In the genomic region with DNA sequence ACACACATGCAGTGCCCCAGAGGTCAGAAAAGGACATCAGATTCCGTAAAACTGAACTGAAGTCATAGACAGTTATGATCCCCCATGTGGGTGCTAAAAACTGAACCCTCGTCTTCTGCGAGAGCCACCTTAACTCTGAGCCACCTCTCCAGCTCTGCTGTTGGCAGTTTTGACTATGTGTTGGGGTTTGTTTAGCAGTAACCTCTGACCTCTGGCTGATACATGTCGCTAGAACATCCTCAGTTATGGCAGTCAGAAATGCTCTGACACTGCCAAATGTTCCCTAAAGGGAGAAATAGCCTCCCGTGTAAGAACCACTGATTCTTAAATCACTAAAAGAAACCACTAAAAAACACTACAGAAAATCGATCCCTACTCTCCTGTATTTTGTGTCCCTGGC, we compare ENCODE assay signal across 22 mouse cellular contexts. TPM values are rescaled to one million over a fixed set of nuclear protein-coding genes. Genes with fewer than 3 reads are reported as not detected.
"Had no signal": no experiment of that assay in that cellular context is flagged by ENCODE, and none has a peak within 500 bp of the region (broad histone marks: within the 10 kb centered on the region; RNA-seq: fewer than 3 reads in every experiment).

No protein-coding gene starts in this region.

- H3K27ac ChIP-seq: limb, embryonic 15.5 days; liver, embryonic 12.5 days; liver, embryonic 14.5 days; lung, embryonic 15.5 days; midbrain, embryonic 10.5 days; midbrain, embryonic 12.5 days; neural tube, embryonic 13.5 days; neural tube, embryonic 15.5 days had no signal

- H3K4me2 ChIP-seq: limb, embryonic 15.5 days; liver, embryonic 12.5 days; lung, embryonic 15.5 days; midbrain, embryonic 12.5 days; neural tube, embryonic 13.5 days; neural tube, embryonic 15.5 days had no signal

- ATAC-seq: liver, embryonic 12.5 days; midbrain, embryonic 16.5 days had no signal

- H3K27me3 ChIP-seq: limb, embryonic 15.5 days; liver, embryonic 12.5 days; lung, embryonic 15.5 days; midbrain, embryonic 12.5 days; neural tube, embryonic 13.5 days; neural tube, embryonic 15.5 days had no signal

- DNase-seq: midbrain, embryonic 14.5 days; retina, postnatal 1 day; right cerebral cortex, adult 18-20 months; right cerebral cortex, postnatal 25 days; right cerebral cortex, postnatal 4 days; spleen, adult 18-20 months; thymus, adult 18-20 months; thymus, postnatal 14 days; thymus, postnatal 36 days had no signal

- H3K36me3 ChIP-seq: limb, embryonic 15.5 days; liver, embryonic 12.5 days; lung, embryonic 15.5 days; midbrain, embryonic 10.5 days; midbrain, embryonic 12.5 days; neural tube, embryonic 13.5 days; neural tube, embryonic 15.5 days had no signal

- H3K4me1 ChIP-seq: limb, embryonic 15.5 days; liver, embryonic 12.5 days; lung, embryonic 15.5 days; midbrain, embryonic 10.5 days; midbrain, embryonic 12.5 days; neural tube, embryonic 13.5 days; neural tube, embryonic 15.5 days had no signal

- H3K4me3 ChIP-seq: limb, embryonic 15.5 days; liver, embryonic 12.5 days; lung, embryonic 15.5 days; midbrain, embryonic 10.5 days; midbrain, embryonic 12.5 days; myocyte; neural tube, embryonic 13.5 days; neural tube, embryonic 15.5 days had no signal

- H3K9me3 ChIP-seq: limb, embryonic 15.5 days; liver, embryonic 12.5 days; lung, embryonic 15.5 days; midbrain, embryonic 10.5 days; midbrain, embryonic 12.5 days; neural tube, embryonic 13.5 days; neural tube, embryonic 15.5 days had no signal

- H3K9ac ChIP-seq: limb, embryonic 15.5 days; liver, embryonic 12.5 days; liver, embryonic 14.5 days; lung, embryonic 15.5 days; midbrain, embryonic 12.5 days; neural tube, embryonic 13.5 days; neural tube, embryonic 15.5 days had no signal

RNA-seq across cellular contexts. Expression of gene Mmp7, which starts 16.8 kb away (rescaled TPM):
- polyA plus RNA-seq: liver, adult 2 months; liver, embryonic 12.5 days; liver, embryonic 14.5 days; liver, embryonic 16.5 days; lung, embryonic 15.5 days; midbrain, embryonic 10.5 days; midbrain, embryonic 12.5 days; midbrain, embryonic 14.5 days; midbrain, embryonic 16.5 days; myocyte; neural tube, embryonic 11.5 days; neural tube, embryonic 13.5 days; neural tube, embryonic 15.5 days had no signal
